ENCODE assay signal across 11 mouse cellular contexts in genomic region chr9:53341981-53342380, GRCm38 (mm10). TPM values are rescaled to one million over a fixed set of nuclear protein-coding genes. Genes with fewer than 3 reads are reported as not detected.
A peak's percentile ranks its signal among the peaks of the same experiment; 100 is the strongest.
DNase-seq lines count a peak whose midpoint lies in the region; ATAC-seq and TF ChIP-seq lines count a peak whose summit lies in the region.
"Had no signal": no experiment of that assay in that cellular context is flagged by ENCODE, and none has a peak within 500 bp of the region (broad histone marks: within the 10 kb centered on the region; RNA-seq: fewer than 3 reads in every experiment).

No protein-coding gene starts in this region.

- 78% methylated on average over 3 of the region's 3 CpGs for WGBS in embryonic facial prominence, embryonic 13.5 days
- WGBS in embryonic facial prominence, embryonic 10.5 days = 84% methylated on average over 3 of the region's 3 CpGs
- WGBS in intestine, embryonic 16.5 days = 64% methylated on average over 3 of the region's 3 CpGs

- H3K4me3 ChIP-seq in embryonic facial prominence, embryonic 13.5 days = peak overlapping the region; percentile 41; the same call in 1 of the 2 replicates
- H3K4me3 ChIP-seq in embryonic facial prominence, embryonic 10.5 days = no peak overlapping the region
- H3K4me3 ChIP-seq in layer of hippocampus, adult 2 months = peak overlapping the region; percentile 59; the same call in 1 of the 2 replicates
- peak overlapping the region; percentile 54 for H3K4me3 ChIP-seq in intestine, embryonic 16.5 days (ENCODE audit: low read length)

- no peak for ATAC-seq in embryonic facial prominence, embryonic 13.5 days (ENCODE audit: insufficient number of reproducible peaks, insufficient read depth, low FRiP score, low TSS enrichment, low read depth)
- no peak for ATAC-seq in intestine, embryonic 16.5 days
- ATAC-seq: forebrain, embryonic 16.5 days had no signal

- peaks cover 7% of the 10 kb centered on the region; the same call in 1 of the 2 replicates for H3K4me1 ChIP-seq in embryonic facial prominence, embryonic 13.5 days
- H3K4me1 ChIP-seq in embryonic facial prominence, embryonic 10.5 days = peaks cover 9% of the 10 kb centered on the region
- peaks cover 4% of the 10 kb centered on the region; the same call in 1 of the 2 replicates for H3K4me1 ChIP-seq in intestine, embryonic 16.5 days (ENCODE audit: control insufficient read depth, insufficient read depth, low read length)

- no peaks in the 10 kb centered on the region for H3K9me3 ChIP-seq in embryonic facial prominence, embryonic 13.5 days
- no peaks in the 10 kb centered on the region for H3K9me3 ChIP-seq in embryonic facial prominence, embryonic 10.5 days
- no peaks in the 10 kb centered on the region for H3K9me3 ChIP-seq in intestine, embryonic 16.5 days (ENCODE audit: control insufficient read depth, low read length)

- no peaks in the 10 kb centered on the region for H3K36me3 ChIP-seq in embryonic facial prominence, embryonic 13.5 days
- no peaks in the 10 kb centered on the region for H3K36me3 ChIP-seq in embryonic facial prominence, embryonic 10.5 days (replicated peaks)
- H3K36me3 ChIP-seq in intestine, embryonic 16.5 days (ENCODE audit: control insufficient read depth, insufficient read depth, low read length) = no peaks in the 10 kb centered on the region

- no peaks in the 10 kb centered on the region for H3K27me3 ChIP-seq in embryonic facial prominence, embryonic 13.5 days
- H3K27me3 ChIP-seq in embryonic facial prominence, embryonic 10.5 days (replicated peaks; ENCODE audit: low read depth, poor library complexity, severe bottlenecking) = peaks cover 16% of the 10 kb centered on the region
- no peaks in the 10 kb centered on the region for H3K27me3 ChIP-seq in intestine, embryonic 16.5 days (replicated peaks; ENCODE audit: control insufficient read depth, insufficient read depth, low read length)

- DNase-seq in embryonic facial prominence, embryonic 10.5 days (ENCODE audit: low spot score) = no peak
- DNase-seq in layer of hippocampus, adult 2 months (ENCODE audit: low spot score in 2 of 2) = no peak
- DNase-seq in layer of hippocampus, postnatal 10 days (ENCODE audit: low spot score in 2 of 2) = no peak
- DNase-seq in brain, adult 2 months (ENCODE audit: low read depth, low spot score) = peak; percentile 74
- DNase-seq in right cerebral cortex, postnatal 10 days (ENCODE audit: low spot score in 2 of 2) = no peak
- DNase-seq in layer of hippocampus, postnatal 25 days (ENCODE audit: extremely low spot score in 1 of 2, low spot score in 1 of 2) = no peak
- DNase-seq: adrenal gland, postnatal 10 days; kidney, postnatal 36 days had no signal

- peak overlapping the region; percentile 64 for H3K4me2 ChIP-seq in embryonic facial prominence, embryonic 13.5 days
- H3K4me2 ChIP-seq in intestine, embryonic 16.5 days (ENCODE audit: low read depth, low read length) = peak overlapping the region; percentile 49

- no peak for TF ChIP-seq CTCF in layer of hippocampus, adult 2 months (conservative IDR thresholded peaks at IDR 0.05)

- H3K27ac ChIP-seq in embryonic facial prominence, embryonic 13.5 days = no peak overlapping the region
- no peak overlapping the region for H3K27ac ChIP-seq in embryonic facial prominence, embryonic 10.5 days (replicated peaks)
- no peak overlapping the region for H3K27ac ChIP-seq in layer of hippocampus, adult 2 months
- H3K27ac ChIP-seq in intestine, embryonic 16.5 days (ENCODE audit: low read length) = no peak overlapping the region

- H3K9ac ChIP-seq in embryonic facial prominence, embryonic 13.5 days = no peak overlapping the region
- H3K9ac ChIP-seq in intestine, embryonic 16.5 days (ENCODE audit: low read depth, low read length) = peak overlapping the region; percentile 65; the same call in 1 of the 2 replicates

RNA-seq across cellular contexts. Expression of gene Exph5, which starts 40.5 kb away (rescaled TPM):
- 1.5 and 1.6 TPM in 2 replicates for polyA plus RNA-seq in embryonic facial prominence, embryonic 13.5 days (2015; fragmentation: Nextera tagmentation; extraction: Ambion mirVana)
- polyA plus RNA-seq in embryonic facial prominence, embryonic 10.5 days (2016; fragmentation: Nextera tagmentation; extraction: Ambion mirVana) = 1.7 TPM in 2 replicates
- 1 to 10 TPM; 3.7 to 4.0 TPM for total RNA-seq in layer of hippocampus, adult 2 months (2021)
- 1 to 10 TPM; 1.7 to 2.1 TPM for total RNA-seq in layer of hippocampus, postnatal 10 days (2021)
- polyA plus RNA-seq in intestine, embryonic 16.5 days (2015; fragmentation: Nextera tagmentation; extraction: Ambion mirVana) = 2.8 and 3.6 TPM in 2 replicates
- 1 to 10 TPM; 3.3 to 3.8 TPM for total RNA-seq in layer of hippocampus, postnatal 25 days (2021)

RNA-seq across cellular contexts. Expression of gene Kdelc2, which starts 41.8 kb away (rescaled TPM):
- 20.7 TPM in 2 replicates for polyA plus RNA-seq in embryonic facial prominence, embryonic 13.5 days (2015; fragmentation: Nextera tagmentation; extraction: Ambion mirVana)
- polyA plus RNA-seq in embryonic facial prominence, embryonic 10.5 days (2016; fragmentation: Nextera tagmentation; extraction: Ambion mirVana) = 9.7 and 10.3 TPM in 2 replicates
- 1 to 10 TPM; 5.5 to 6.1 TPM for total RNA-seq in layer of hippocampus, adult 2 months (2021)
- 1 to 10 TPM; 6.7 to 7.6 TPM for total RNA-seq in layer of hippocampus, postnatal 10 days (2021)
- 23.9 and 25.2 TPM in 2 replicates for polyA plus RNA-seq in intestine, embryonic 16.5 days (2015; fragmentation: Nextera tagmentation; extraction: Ambion mirVana)
- 1 to 10 TPM; 4.5 to 5.2 TPM for total RNA-seq in layer of hippocampus, postnatal 25 days (2021)
